Mouse (Mus musculus) telencephalon, adult 2 months (tissue): Measurements from ENCODE around the gene Gtf2a1l.

Experiments
- DNase-seq: peaks from one replicate; pipeline ENCODE4 v3.0.0-alpha.2; 2011; ENCODE audit warnings: low read depth, low spot score

The Gtf2a1l gene

DNA sequence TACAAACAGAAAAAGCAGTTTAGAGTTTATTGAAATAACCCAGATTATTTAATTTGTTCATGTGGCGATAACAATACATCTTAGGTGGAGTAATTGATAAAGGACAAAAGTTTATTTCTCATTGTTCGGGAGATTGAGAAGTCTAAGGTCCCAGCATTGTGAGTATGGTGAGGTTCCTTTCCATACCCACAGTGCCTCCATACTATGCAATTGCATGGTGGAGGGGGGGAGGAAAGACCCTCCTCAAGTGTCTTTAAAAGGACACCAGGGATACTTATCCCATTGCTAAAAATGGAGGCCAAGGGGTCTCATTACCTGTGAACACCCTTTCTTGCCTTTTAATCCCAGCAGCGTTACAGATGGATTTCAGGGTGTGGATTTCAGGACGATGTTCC is 15.1 kb upstream of the Gtf2a1l start:
- DNase-seq: no peak

DNA sequence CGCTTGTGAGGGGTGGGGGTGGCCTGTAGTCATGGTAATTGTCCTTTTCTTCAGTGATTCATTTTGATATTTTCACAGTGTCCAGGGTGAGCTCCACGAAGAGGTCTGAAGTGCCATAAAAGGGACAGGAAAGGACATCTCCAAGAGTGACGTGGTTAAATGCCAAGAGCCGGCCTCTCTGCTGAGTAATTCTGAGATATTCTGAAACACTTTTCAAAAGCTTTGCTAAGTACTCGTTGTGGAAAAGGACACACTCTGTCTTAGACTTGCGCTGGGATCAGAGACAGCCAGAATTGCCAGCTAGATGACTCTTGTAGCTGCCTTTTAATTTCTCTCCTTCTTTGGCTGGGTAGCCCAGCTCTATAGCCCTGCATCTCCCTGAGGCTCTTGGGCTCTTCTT is 9.9 kb upstream of the Gtf2a1l start:
- DNase-seq: no peak

DNA sequence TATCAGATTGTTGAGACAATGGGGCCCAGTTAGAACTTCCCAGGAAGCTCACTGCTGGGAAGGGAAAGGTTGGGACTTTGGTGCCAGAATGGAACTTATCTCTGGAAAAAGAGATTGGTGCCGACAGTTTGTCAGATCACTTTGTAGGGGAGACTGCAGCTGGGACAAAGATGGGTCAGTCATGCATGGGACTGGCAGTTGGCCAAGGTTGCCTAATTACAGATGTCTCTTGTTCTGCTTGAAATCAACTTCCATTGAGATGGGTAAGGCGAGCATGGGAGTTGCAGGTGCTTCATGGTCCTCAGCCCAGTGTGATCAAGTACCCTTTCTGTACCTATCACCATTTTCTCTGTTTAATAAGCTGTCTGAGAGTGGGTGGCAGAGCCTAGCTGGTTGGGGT is 2.4 kb upstream of the Gtf2a1l start:
- no peak for DNase-seq

DNA sequence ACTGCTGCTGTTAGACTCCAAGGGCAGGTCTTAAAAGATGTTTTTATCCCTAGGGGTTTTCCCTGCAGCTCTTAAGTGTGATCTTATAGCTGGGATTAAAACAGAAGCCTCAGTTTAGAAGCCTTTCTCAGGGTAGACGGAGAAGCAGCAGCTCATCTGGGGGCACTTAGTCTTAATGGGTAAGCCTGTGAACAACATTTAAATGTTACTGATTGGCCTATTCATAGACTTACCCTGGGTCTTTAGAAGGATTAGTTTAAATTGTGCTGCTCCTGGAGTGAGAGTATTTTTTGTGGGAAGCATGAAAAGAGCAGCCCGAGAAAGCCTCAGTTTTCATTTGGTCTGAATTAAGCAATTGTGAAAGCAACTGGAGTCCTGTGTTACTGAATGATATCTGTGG is 1.5 kb downstream of the Gtf2a1l start:
- DNase-seq: no peak

DNA sequence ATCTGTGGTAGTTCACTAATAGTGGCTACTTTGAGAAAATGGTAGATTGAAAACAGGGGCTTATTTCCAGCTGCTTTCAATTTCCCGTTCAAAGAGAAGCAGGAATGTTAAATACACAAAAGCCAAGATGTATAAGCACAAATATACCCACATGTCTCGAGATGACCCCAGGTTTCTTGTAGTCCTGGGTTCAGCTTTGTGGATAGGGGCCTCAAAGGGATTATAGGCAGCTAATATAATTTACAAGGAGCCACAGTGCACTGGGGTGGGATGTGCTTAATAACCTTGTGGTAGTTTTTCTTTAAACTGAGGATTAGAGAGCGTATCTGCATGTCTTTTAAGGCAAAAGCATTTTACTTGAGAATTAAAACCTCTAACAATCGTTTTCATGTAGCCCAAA is 2.3 kb downstream of the Gtf2a1l start:
- DNase-seq: no peak

DNA sequence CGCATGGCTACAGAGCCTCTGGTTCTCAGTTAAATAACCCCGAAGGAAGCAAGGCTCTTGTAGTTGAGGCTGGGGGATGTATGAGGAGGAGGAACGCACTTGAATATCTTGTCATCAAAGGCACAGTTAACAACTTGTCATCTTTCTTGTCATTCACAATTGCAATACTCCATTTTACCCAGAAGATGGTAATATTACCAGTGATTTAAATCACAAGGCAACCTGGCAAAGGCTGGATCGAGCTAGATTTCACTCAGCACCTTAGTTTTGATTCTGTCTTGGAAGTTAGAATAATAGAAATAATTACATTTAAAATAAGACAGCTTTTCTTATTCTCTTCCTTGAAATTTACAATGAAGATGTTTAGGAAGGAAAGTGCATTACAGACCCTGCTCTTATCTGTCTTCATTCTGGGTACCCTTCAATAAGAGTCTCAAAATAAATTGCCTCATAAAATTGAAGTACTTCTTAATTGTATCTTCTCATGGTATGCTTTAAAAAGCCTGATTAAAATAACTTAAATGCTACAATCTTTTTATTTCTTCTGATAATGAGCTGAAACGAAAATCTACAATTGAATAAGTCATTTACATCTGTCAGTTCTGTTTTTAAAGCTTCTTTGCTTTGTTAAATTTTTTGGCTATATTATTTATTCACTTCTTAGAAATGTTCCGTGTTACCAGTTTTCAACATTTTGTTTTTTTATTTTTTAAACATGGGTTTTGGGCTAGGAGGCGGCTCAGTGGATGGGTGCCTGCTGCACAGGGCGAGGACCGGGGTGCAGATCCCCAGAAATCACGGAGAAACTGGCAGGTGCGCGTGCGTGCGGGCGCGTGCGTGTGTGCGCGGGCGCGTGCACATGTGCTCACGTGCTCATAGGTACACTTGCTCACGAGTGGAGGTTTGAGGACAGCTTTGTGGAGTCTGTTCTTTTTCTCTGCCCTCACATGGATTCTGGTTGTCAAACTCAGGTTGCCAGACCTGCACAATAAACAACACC is 7.2 kb downstream of the Gtf2a1l start:
- DNase-seq: peak; percentile 17

DNA sequence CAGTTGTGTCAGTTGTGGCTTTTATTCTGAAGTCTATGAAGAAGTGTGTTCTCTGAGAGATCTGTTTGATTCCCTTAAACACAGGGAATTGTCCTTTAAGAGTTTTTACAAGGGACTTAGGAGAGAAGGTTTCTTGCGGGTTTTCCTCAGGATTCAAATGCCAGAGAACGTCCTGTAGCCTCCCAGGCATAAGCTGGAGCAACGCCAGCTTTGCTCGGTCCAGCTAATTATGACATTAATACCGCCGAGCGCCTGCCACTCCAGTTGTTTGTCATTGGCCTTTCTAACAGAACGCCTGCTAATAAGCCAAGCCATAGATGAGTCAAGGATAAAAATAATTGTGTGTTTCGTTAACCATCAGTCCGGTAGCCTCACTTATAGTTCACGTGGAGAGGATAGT is 19.8 kb downstream of the Gtf2a1l start:
- DNase-seq: no peak

DNA sequence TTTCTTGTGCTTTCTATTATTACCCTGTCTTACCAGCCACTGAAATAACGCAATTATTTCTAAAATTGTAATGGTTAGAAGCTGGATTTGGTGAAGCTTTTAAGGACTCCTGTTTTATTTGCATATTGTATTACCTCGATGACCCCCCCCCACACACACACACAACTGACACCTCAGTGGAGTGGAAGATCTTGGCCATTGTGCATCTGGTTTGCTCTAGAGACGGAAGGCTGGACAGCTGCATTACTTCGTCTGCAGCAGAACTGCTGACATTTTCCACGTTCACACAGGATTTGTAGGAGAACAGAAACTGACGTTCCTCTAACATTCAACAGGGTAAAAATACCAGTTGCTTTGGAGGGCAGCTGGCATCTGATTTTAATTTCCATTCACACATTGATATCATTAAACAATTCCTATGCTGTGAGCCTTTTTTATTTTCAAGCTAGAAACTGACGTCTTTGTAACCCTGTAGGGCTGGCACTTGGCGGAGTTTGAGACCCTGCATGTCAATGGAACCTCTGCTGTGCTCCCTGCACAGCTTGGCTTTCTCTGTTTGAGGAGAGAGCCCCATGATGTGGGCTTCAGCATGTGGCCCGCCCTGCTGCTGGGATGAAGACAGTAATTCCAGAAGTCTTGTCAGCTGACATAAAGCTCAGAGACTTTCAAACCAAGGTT is 28.3 kb downstream of the Gtf2a1l start:
- DNase-seq: no peak

DNA sequence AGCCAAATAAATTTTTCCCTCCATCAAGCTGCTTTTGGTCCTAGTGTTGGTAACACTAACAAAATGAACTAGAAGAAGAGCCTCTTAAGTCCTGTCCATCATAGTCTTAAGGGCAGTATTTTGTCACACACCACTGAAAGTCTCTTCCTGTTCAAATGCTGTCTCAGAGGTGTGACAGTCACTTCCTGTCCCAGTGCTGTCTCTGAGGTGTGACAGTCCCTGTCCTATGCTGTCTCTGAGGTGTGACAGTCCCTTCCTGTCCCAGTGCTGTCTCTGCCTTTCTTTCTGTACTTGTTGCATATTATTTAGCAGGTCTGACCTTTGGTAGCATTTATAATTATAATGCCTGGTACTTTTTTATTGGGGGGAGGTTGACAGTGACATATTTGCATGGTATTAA is 32.4 kb downstream of the Gtf2a1l start:
- no peak for DNase-seq

DNA sequence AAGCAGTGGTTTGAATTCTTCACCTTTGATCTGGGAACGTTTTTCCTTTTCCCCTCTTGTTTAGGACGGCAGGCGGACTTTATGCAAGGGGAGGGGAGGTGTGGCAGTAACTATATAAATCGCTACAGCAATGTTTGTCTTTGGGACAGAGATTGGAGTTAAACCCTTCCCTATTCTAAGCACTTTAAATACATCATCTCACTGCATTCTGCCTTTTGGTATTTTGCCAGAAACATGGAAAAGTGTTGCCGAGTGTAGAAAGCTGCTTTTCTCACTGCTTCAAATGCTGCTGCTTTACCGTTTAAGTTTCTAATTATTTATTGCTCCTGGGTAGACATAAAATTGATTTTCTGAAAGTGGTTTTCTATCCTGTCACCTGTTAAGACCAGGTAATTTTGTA is 33.9 kb downstream of the Gtf2a1l start:
- no peak for DNase-seq

DNA sequence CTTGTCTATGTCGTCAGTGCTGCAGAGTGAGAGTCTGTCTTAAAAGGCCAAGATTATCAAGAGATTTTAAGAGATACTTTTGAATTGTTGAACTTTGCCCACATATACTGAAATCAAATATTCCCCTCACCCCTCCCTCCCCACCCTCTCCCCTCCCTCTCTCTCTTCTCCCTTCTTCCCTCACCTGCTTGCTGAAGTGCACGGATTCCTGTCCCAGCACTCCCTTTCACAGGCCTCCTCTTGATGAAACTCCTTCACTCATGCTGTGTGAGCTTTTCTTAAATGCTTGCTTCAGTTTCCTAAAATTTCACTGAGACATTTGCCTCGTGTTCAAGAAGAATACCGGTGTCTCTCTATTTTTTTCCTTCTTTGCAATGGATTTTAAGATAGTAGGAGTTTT is 34.7 kb downstream of the Gtf2a1l start:
- DNase-seq: no peak

DNA sequence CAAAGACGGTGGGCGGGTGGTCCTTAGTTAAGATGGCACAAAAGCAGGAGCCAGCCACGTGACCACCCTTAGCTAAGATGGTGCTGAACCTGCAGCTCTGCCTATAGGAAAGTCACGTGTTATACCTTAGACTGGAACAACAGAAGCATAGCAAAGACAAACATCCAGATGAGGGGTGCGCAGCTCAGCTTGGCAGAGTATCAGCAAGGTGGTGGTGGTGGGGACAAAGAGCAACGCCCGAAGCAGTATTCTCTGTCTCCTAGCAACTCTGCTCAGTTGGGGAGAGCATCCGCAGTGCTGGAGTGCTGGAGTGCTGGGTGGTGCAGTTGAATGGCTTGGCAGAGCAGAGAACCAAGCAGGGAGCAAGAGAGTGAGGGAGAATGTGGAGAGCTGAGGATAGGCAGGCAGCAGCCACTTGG is 37.8 kb downstream of the Gtf2a1l start:
- no peak for DNase-seq

DNA sequence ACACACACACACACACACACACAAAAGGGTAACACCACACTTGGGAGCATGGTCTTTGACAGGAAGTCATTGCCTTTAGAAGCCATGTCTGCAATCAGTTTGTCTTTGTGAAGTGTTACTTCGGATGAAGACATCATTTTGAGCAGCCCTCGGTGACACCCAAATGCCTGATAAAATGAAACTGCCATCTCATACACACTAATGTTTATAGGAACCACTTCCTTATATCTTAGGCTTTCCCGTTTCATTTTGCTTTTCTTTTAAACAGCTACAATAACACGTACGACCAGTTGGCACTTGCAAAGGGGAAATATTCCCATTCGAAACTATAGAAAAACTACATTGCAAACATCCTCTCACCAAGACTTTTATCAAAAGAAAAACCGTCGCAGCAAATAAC is 81.2 kb downstream of the Gtf2a1l start:
- no peak for DNase-seq

DNA sequence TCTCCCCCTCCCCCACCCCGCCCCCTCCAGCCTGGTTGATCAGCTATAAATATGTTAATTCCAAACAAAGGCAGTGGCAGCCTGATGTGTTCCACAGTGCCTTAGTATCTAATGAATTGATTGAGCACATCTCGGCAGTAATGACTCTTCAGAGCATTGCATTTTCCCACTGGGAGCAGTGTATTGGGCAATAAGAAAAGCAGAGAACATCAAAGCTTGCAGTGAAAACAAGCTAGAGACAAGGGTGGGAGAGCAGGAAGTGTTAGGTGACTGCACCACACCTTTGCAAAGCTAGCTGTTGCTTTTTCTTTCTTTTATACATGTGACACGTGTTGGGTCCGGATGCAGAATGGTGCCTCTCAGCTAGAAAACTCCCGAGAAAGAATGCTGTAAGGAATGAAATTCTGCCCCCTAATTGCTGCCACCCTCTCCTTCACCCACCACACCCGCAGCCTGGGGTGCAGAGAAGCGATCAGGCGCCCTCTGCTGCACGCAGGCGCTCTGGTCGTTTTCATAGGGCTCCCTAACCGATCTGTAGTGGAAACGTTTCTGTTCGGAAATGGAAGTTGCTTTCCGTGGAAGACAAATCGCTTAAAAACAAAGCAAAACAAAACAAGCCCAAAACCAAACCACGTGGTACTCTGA is 84.5 kb downstream of the Gtf2a1l start:
- DNase-seq: peak; percentile 55

DNA sequence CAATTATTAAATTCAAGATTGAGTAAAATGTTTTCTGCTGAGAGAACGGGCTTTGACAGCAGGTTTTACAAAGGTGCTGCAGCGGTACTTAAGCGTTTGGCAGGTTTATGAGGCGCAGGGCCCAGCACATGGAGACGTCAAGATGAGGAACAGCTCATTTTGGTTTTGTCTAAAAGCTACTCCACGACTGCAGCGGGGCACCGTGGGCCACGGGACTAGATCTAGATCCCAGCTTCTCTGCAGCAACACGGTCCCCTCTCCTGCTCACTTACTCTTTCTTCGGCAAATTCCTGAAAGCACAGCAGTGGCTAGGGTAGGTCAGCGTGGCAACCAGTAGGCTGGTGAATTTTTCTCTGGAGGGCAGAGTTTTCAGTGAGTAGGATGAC is 85.0 kb downstream of the Gtf2a1l start:
- DNase-seq: no peak

DNA sequence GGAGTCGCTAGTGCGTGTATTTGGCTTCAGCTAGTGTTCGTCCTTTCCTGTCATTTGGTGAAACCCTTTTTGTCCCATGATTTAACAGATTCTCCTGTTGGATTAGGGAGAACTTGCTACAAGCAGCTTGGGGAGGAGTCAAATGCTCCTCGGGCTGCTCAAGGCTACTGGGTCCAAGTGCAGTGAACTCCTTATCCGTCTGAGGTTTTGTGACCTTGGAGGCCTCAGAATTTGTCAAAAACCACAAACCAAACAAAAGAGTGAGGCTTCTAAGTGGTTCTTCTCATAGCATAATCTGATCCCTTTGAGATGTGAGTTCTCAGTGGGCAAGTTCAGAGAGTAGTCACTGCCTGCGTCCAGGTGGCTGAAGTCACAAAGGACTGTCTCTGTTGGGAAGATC is 87.3 kb downstream of the Gtf2a1l start:
- no peak for DNase-seq

DNA sequence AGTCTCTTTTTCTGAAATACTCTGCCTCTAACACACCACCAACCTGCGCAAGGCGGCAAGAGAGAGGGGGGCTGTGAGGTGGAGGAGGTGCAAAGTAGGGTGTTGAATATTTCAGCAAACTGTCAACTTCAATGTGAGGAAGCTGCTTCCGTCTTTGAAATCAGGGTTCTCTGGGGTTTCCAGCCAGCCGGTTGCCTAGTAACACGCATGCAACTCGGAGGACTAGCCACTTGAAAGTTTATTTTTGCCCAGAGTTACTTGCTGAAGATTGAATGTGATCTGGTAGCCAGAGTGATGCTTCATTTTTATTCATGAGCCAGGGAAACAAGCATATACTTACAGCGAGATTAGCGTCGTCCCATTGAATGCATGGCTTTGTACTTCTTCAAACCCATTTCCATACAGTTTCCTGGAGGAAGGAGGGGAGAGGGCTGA is 89.6 kb downstream of the Gtf2a1l start:
- DNase-seq: no peak

DNA sequence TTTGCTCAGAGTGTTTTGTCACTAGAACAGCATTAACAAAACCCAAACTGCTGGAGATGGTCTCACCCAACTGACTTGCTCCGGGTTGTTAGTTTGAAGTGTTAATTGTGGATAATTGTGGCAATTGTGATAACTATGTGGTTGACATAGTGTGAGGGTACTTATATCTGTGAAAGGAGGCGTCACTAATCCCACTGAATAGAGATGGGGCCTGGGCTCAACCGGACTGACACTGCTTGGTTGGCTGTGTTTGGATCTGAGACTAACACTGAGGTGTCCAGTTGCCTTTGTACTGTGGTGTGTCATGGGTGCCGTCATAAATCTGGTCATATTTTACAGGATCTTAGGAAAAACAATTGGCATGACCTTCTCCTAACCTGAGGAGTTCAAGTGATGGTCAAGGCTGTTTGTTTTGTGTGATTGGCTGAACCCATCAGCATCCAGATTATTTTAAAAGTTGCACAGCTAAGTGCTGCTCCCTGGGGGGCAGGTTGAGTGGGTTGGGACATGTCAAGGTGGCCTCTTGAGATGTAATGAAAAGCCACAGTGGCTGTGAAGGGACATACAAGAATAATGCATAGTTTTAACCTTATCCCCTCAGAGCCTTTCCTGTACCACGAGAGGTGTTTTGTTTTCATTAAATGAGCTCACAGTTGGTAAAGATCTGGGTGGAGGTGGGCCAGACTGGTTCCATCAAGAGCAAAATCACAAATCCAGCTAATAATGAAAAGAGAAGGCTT is 95.1 kb downstream of the Gtf2a1l start:
- DNase-seq: no peak

DNA sequence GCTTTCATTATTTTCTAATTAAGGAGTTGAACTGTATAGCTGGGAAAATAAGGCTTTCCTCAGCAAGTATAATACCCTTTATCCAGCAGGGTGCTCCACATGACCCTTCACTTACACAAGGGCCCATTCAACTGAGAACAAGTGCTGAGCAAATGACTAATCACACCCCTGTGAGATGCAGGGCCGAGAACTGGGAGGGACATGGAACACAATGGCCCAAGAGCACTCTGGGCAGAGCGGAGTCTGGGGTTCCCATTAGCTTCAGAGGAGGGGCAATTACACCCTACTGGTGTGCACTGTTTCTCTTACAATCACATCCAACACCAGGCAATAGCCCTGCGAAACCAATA is 95.7 kb downstream of the Gtf2a1l start:
- DNase-seq: no peak
